29 mouse cellular contexts compared by ENCODE assay signal in genomic region chr15:83364194-83364593, GRCm38 (mm10). TPM values are rescaled to one million over a fixed set of nuclear protein-coding genes. Genes with fewer than 3 reads are reported as not detected.
DNase-seq lines count a peak whose midpoint lies in the region; ATAC-seq lines count a peak whose summit lies in the region.
"Had no signal": no experiment of that assay in that cellular context is flagged by ENCODE, and none has a peak within 500 bp of the region (broad histone marks: within the 10 kb centered on the region; RNA-seq: fewer than 3 reads in every experiment).

No protein-coding gene starts in this region.

- H3K9ac ChIP-seq in liver, embryonic 13.5 days: 0 out of 2 replicates have a peak overlapping the region, but pooled peaks have one; percentile 2
- H3K9ac ChIP-seq: embryonic facial prominence, embryonic 15.5 days; forebrain, postnatal 0 days; heart, embryonic 12.5 days; hindbrain, embryonic 12.5 days; kidney, embryonic 15.5 days; midbrain, embryonic 15.5 days; neural tube, embryonic 12.5 days had no signal

- no peaks in the 10 kb centered on the region for H3K27me3 ChIP-seq in liver, embryonic 13.5 days
- H3K27me3 ChIP-seq: CH12.LX; embryonic facial prominence, embryonic 15.5 days; kidney, embryonic 15.5 days; midbrain, embryonic 15.5 days had no signal

- H3K27ac ChIP-seq in liver, embryonic 13.5 days: peak overlapping the region; percentile 40
- H3K27ac ChIP-seq: embryonic facial prominence, embryonic 15.5 days; forebrain, embryonic 10.5 days; hindbrain, embryonic 12.5 days; kidney, embryonic 15.5 days; limb, embryonic 10.5 days; midbrain, embryonic 15.5 days; neural tube, embryonic 12.5 days had no signal

- H3K36me3 ChIP-seq in liver, embryonic 13.5 days: no peaks in the 10 kb centered on the region
- H3K36me3 ChIP-seq: embryonic facial prominence, embryonic 15.5 days; forebrain, embryonic 10.5 days; heart, embryonic 12.5 days; hindbrain, embryonic 12.5 days; kidney, embryonic 15.5 days; limb, embryonic 10.5 days; midbrain, embryonic 15.5 days; neural tube, embryonic 12.5 days had no signal

- WGBS in liver, embryonic 13.5 days (ENCODE audit: insufficient replicate concordance): 14% methylated on average over 3 of the region's 3 CpGs

- no peaks in the 10 kb centered on the region for H3K9me3 ChIP-seq in liver, embryonic 13.5 days (replicated peaks)
- H3K9me3 ChIP-seq: embryonic facial prominence, embryonic 15.5 days; G1E; heart, embryonic 12.5 days; kidney, embryonic 15.5 days; limb, embryonic 10.5 days; megakaryocyte, embryonic 14.5 days; midbrain, embryonic 15.5 days; neural tube, embryonic 12.5 days had no signal

- H3K4me2 ChIP-seq in liver, embryonic 13.5 days: no peak overlapping the region
- H3K4me2 ChIP-seq: embryonic facial prominence, embryonic 15.5 days; heart, embryonic 12.5 days; hindbrain, embryonic 12.5 days; kidney, embryonic 15.5 days; midbrain, embryonic 15.5 days; neural tube, embryonic 12.5 days had no signal

- ATAC-seq in liver, embryonic 13.5 days (ENCODE audit: low read depth): peak; percentile 57
- peak; percentile 78 for ATAC-seq in megakaryocyte-erythroid progenitor cell, adult 5-6 weeks (replicated peaks; ENCODE audit: low FRiP score, low TSS enrichment, poor library complexity, severe bottlenecking)
- no peak for ATAC-seq in megakaryocyte, adult 5-6 weeks (ENCODE audit: poor library complexity, severe bottlenecking)
- ATAC-seq: forebrain, postnatal 0 days; midbrain, embryonic 15.5 days had no signal

- peaks cover 50% of the 10 kb centered on the region for H3K4me1 ChIP-seq in liver, embryonic 13.5 days (replicated peaks)

- peak; percentile 38 to 39 for DNase-seq in layer of hippocampus, adult 8-10 months (ENCODE audit: low spot score in 2 of 2)
- DNase-seq in layer of hippocampus, postnatal 25 days (ENCODE audit: extremely low spot score in 1 of 2, low spot score in 1 of 2): no peak
- DNase-seq in c-Kit-positive CD71-positive TER-119-negative erythroid progenitor cells, embryonic 14.5 days (ENCODE audit: low read depth): peak; percentile 68
- DNase-seq in liver, embryonic 13.5 days: no peak
- DNase-seq in spleen, adult 18-20 months: no peak
- DNase-seq: adrenal gland, adult 8-10 months; B cell, adult 2 months; cerebellum, adult 9-10 months; forebrain, postnatal 0 days; gastrocnemius, postnatal 14 days; heart, adult 18-20 months; heart, postnatal 14 days; kidney, adult 11 months; kidney, postnatal 4 days; lung, postnatal 10 days; thymus, postnatal 36 days had no signal

- H3K4me3 ChIP-seq in liver, embryonic 13.5 days (replicated peaks): no peak overlapping the region
- H3K4me3 ChIP-seq: embryonic facial prominence, embryonic 15.5 days; forebrain, embryonic 10.5 days; heart, embryonic 12.5 days; hindbrain, embryonic 12.5 days; kidney, embryonic 15.5 days; limb, embryonic 10.5 days; megakaryocyte, embryonic 14.5 days; midbrain, embryonic 15.5 days; neural tube, embryonic 12.5 days had no signal

RNA-seq across cellular contexts. Expression of gene Arfgap3, which starts 14.1 kb away (rescaled TPM):
- total RNA-seq in layer of hippocampus, adult 8-10 months (2022): 10 to 100 TPM; 16.1 to 23.7 (median 20.0) TPM
- 10 to 100 TPM; 18.0 to 18.3 TPM for total RNA-seq in layer of hippocampus, postnatal 25 days (2021)
- polyA plus RNA-seq in liver, embryonic 13.5 days (2015; fragmentation: Nextera tagmentation; extraction: Ambion mirVana): 15.2 and 16.2 TPM in 2 replicates
- total RNA-seq in megakaryocyte-erythroid progenitor cell, adult 5-6 weeks (2014; fragmentation: Nextera tagmentation): 25.2 and 32.4 TPM in 2 replicates
- 23.1 and 32.1 TPM in 2 replicates for total RNA-seq in megakaryocyte-erythroid progenitor cell, adult 5-6 weeks (2017)
- 15.6 and 26.2 TPM in 2 replicates for total RNA-seq in megakaryocyte, adult 5-6 weeks (2015)
- total RNA-seq in megakaryocyte, adult 5-6 weeks (2017): 20.9 and 21.6 TPM in 2 replicates

Comparison
In these comparisons a context has a peak if more than half of its experiments do, and no peak if none do; other contexts are left out.
1. DNase-seq: peak in layer of hippocampus, adult 8-10 months (2 of 2) and c-Kit-positive CD71-positive TER-119-negative erythroid progenitor cells, embryonic 14.5 days (single experiment); none in layer of hippocampus, postnatal 25 days (0 of 2), liver, embryonic 13.5 days (single experiment) and spleen, adult 18-20 months (0 of 2).